Mouse (Mus musculus): ENCODE data around the gene Raph1. TPM values are rescaled to one million over a fixed set of nuclear protein-coding genes. Genes with fewer than 3 reads are reported as not detected.
"Not testable (repeated sequence)": the region's sequence is repeated elsewhere in the genome, so short reads cannot be mapped to it uniquely, and the experiment has no call there.

Gene Raph1
- total and polyA plus RNA-seq, 3 experiments = 17.1 to 152 (median 111) TPM

DNA sequence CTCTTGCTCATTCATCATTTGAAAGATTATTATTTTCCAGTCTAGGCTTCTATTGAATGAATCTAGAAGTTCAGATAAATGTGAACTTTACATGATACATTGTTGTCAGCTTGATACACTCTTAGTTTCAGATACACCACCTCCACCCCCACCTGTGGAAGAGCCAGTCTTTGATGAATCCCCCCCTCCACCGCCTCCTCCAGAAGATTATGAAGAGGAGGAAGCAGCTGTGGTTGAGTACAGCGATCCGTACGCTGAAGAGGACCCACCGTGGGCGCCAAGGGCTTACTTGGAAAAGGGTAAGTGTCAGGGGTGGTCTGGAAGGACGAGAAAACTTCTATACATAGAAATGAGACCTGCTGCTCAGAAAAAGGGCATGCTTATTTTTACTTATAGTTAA lies 96.4 kb downstream of the Raph1 start:
- no peak for TF ChIP-seq CTCF (IDR thresholded peaks at IDR 0.05)
- no peak for TF ChIP-seq EP300 (IDR thresholded peaks at IDR 0.05; ENCODE audit: insufficient read depth, low read depth, low read length)
- no peak for TF ChIP-seq POLR2A (IDR thresholded peaks at IDR 0.05; ENCODE audit: insufficient read depth, low read depth, low read length)
- Histone ChIP-seq H3K4me3 (no peak overlapping the region), H3K4me1 (ENCODE audit: control insufficient read depth, insufficient read depth, low read length) (no peaks in the 10 kb centered on the region), H3K79me2 (replicated peaks; ENCODE audit: control insufficient read depth, insufficient read depth, low read length) (no peaks in the 10 kb centered on the region), H3K9ac (ENCODE audit: low read depth, low read length) (no peak overlapping the region), H3K36me3 (ENCODE audit: control insufficient read depth, insufficient read depth, low read length) (no peaks in the 10 kb centered on the region; the same call in 1 of the 2 replicates), H3K27me3 (ENCODE audit: control insufficient read depth, insufficient read depth, low read length) (no peaks in the 10 kb centered on the region), H3K27ac (no peak overlapping the region)
- WGBS = 89% methylated on average over 7 of the region's 7 CpGs
- intact Hi-C loops (cut with DNase I) = no loop called here
- no peak for DNase-seq

DNA sequence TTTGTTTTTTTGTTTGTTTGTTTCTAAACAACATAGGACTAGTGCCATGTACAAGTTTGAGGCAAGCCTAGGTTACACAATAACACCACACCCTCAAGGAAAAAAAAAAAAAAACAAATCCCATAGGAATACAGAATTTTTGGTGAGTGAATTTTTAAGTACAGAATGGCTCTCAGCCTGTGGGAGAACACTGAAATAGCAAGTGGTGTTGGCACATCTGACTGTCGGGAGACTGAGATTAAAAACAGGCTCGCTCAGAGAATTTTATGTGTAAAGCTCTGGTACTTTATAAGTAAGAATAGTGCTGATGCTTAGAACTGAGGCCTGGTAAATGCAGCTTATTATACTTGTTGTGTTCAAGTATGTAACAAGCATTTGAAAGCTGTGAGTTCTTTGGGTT lies 97.4 kb downstream of the Raph1 start:
- Histone ChIP-seq H3K4me3 (no peak overlapping the region), H3K9ac (ENCODE audit: low read depth, low read length) (no peak overlapping the region), H3K36me3 (ENCODE audit: control insufficient read depth, insufficient read depth, low read length) (no peaks in the 10 kb centered on the region; the same call in 1 of the 2 replicates), H3K27ac (0 out of 2 replicates have a peak overlapping the region, but pooled peaks have one; percentile 1), H3K4me1 (ENCODE audit: control insufficient read depth, insufficient read depth, low read length) (no peaks in the 10 kb centered on the region), H3K27me3 (ENCODE audit: control insufficient read depth, insufficient read depth, low read length) (no peaks in the 10 kb centered on the region), H3K79me2 (replicated peaks; ENCODE audit: control insufficient read depth, insufficient read depth, low read length) (no peaks in the 10 kb centered on the region)
- TF ChIP-seq CTCF (IDR thresholded peaks at IDR 0.05) = no peak
- no peak for TF ChIP-seq EP300 (IDR thresholded peaks at IDR 0.05; ENCODE audit: insufficient read depth, low read depth, low read length)
- no peak for TF ChIP-seq POLR2A (IDR thresholded peaks at IDR 0.05; ENCODE audit: insufficient read depth, low read depth, low read length)
- intact Hi-C loops (cut with DNase I) = no loop called here
- DNase-seq = no peak
- WGBS = 34% methylated on average over 2 of the region's 2 CpGs

DNA sequence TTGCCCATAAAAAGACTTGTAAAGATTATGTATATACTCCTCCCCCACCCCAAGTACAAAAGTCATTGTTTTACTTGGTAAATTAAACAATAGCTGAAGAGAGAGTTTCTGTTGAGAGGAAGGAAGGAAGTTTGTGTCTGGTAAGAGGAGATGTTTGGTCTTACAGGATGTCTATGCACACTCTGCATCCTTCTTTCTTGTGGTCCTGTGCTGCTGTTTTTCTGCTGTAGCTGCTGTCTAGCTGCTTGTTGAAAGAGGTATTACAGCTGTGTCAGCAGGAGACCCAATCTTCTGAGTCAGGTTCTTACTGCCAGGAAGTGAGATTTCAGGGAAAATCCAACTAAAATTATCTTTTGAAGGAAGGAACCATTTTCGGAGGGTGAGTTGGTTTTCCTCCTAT lies 106.3 kb downstream of the Raph1 start:
- Histone ChIP-seq H3K27me3 (ENCODE audit: control insufficient read depth, insufficient read depth, low read length) (no peaks in the 10 kb centered on the region), H3K27ac (no peak overlapping the region), H3K9ac (ENCODE audit: low read depth, low read length) (no peak overlapping the region), H3K36me3 (ENCODE audit: control insufficient read depth, insufficient read depth, low read length) (peaks cover 7% of the 10 kb centered on the region), H3K4me1 (ENCODE audit: control insufficient read depth, insufficient read depth, low read length) (no peaks in the 10 kb centered on the region; the same call in 1 of the 2 replicates), H3K4me3 (no peak overlapping the region), H3K79me2 (replicated peaks; ENCODE audit: control insufficient read depth, insufficient read depth, low read length) (no peaks in the 10 kb centered on the region)
- 22% methylated on average over 1 of the region's 1 CpGs for WGBS
- intact Hi-C loops (cut with DNase I) = no loop called here
- DNase-seq = no peak
- TF ChIP-seq POLR2A (IDR thresholded peaks at IDR 0.05; ENCODE audit: insufficient read depth, low read depth, low read length) (no peak), CTCF (IDR thresholded peaks at IDR 0.05) (no peak), EP300 (IDR thresholded peaks at IDR 0.05; ENCODE audit: insufficient read depth, low read depth, low read length) (no peak)

DNA sequence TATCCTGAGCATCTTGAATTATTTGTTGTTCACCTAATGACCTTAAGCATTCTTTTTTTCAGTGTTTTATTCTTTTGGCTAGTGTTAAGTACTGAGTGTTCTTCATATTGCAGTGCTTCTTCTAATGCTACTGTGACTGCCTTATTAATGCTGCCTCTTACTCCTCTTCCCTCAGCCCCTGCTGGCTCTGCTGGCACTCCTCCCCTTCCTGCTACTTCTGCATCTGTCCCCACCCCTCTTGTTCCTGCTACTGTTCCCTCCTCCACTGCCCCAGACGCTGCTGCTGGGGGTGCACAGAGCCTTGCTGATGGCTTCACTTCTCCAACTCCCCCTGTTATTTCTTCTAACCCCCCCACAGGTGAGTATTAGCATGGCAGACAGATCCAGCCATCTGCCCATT lies 117.0 kb downstream of the Raph1 start:
- Histone ChIP-seq H3K36me3 (ENCODE audit: control insufficient read depth, insufficient read depth, low read length) (no peaks in the 10 kb centered on the region; the same call in 1 of the 2 replicates), H3K79me2 (replicated peaks; ENCODE audit: control insufficient read depth, insufficient read depth, low read length) (no peaks in the 10 kb centered on the region), H3K4me3 (no peak overlapping the region), H3K27ac (no peak overlapping the region), H3K27me3 (ENCODE audit: control insufficient read depth, insufficient read depth, low read length) (no peaks in the 10 kb centered on the region), H3K9ac (ENCODE audit: low read depth, low read length) (no peak overlapping the region), H3K4me1 (ENCODE audit: control insufficient read depth, insufficient read depth, low read length) (no peaks in the 10 kb centered on the region)
- no peak for DNase-seq
- intact Hi-C loops (cut with DNase I) = no loop called here
- no peak for TF ChIP-seq EP300 (IDR thresholded peaks at IDR 0.05; ENCODE audit: insufficient read depth, low read depth, low read length)
- no peak for TF ChIP-seq POLR2A (IDR thresholded peaks at IDR 0.05; ENCODE audit: insufficient read depth, low read depth, low read length)
- WGBS = 18% methylated on average over 1 of the region's 1 CpGs

DNA sequence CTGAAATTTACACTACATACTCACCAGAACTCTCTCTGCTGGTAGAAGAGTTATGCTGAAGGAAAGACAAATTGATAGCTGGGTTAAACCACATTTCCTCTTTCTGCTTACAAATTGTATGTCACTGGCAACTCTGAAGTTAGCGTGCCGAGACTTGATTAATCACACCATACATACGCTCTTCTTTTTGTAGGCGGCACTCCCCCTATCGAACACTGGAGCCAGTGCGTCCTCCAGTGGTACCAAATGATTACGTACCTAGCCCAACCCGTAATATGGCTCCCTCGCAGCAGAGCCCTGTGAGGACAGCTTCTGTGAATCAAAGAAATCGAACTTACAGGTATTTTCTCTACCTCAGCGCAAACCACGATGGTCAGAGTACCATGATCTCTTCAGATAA lies 119.8 kb downstream of the Raph1 start:
- intact Hi-C loops (cut with DNase I) = no loop called here
- H3K9ac ChIP-seq (ENCODE audit: low read depth, low read length) = no peak overlapping the region
- H3K79me2 ChIP-seq (replicated peaks; ENCODE audit: control insufficient read depth, insufficient read depth, low read length) = no peaks in the 10 kb centered on the region
- no peak overlapping the region for H3K27ac ChIP-seq
- TF ChIP-seq POLR2A (IDR thresholded peaks at IDR 0.05; ENCODE audit: insufficient read depth, low read depth, low read length) = no peak
- TF ChIP-seq CTCF (IDR thresholded peaks at IDR 0.05) = 0 out of 2 replicates have a peak, but pooled peaks have one; percentile 18
- no peaks in the 10 kb centered on the region for H3K27me3 ChIP-seq (ENCODE audit: control insufficient read depth, insufficient read depth, low read length)
- H3K4me1 ChIP-seq (ENCODE audit: control insufficient read depth, insufficient read depth, low read length) = no peaks in the 10 kb centered on the region
- DNase-seq = no peak
- no peak overlapping the region for H3K4me3 ChIP-seq
- H3K36me3 ChIP-seq (ENCODE audit: control insufficient read depth, insufficient read depth, low read length) = no peaks in the 10 kb centered on the region; the same call in 1 of the 2 replicates
- WGBS = 92% methylated on average over 12 of the region's 12 CpGs

DNA sequence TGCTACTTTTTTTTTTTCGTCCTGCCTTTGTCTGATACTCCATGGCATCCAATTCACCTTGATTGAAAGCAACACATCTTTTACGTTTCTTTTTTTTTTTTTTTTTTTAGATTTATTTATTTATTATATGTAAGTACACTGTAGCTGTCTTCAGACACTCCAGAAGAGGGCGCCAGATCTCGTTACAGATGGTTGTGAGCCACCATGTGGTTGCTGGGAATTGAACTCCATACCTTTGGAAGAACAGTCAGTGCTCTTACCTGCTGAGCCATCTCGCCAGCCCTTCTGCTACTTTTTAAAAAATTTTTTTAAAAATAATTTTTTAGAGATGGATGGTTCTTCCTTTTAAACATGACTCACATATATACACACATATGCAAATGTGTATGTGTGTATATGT lies 125.5 kb downstream of the Raph1 start:
- not testable (repeated sequence) for H3K9ac ChIP-seq (ENCODE audit: low read depth, low read length); H3K4me1 ChIP-seq (ENCODE audit: control insufficient read depth, insufficient read depth, low read length); H3K27me3 ChIP-seq (ENCODE audit: control insufficient read depth, insufficient read depth, low read length); DNase-seq; H3K79me2 ChIP-seq (replicated peaks; ENCODE audit: control insufficient read depth, insufficient read depth, low read length); H3K36me3 ChIP-seq (ENCODE audit: control insufficient read depth, insufficient read depth, low read length); H3K4me3 ChIP-seq; H3K27ac ChIP-seq
- intact Hi-C loops (cut with DNase I) = loop anchor here (5.0 kb wide), 1 partner anchor 421 kb away; no protein-coding TSS in a partner anchor
- 88% methylated on average over 5 of the region's 5 CpGs for WGBS
- TF ChIP-seq CTCF (IDR thresholded peaks at IDR 0.05) = peak; percentile 37
